Mouse (Mus musculus): ENCODE data around the gene Npas4. TPM values are rescaled to one million over a fixed set of nuclear protein-coding genes. Genes with fewer than 3 reads are reported as not detected.
"Not testable (repeated sequence)": the region's sequence is repeated elsewhere in the genome, so short reads cannot be mapped to it uniquely, and the experiment has no call there.

Npas4 gene
- under 1 TPM; 0.10 to 0.20 TPM for total RNA-seq (2021)
- long read RNA-seq, experiment 1 = 0 reads
- long read RNA-seq, experiment 2 = 0 reads

GRCm38 (mm10) chr19:4990256-4990625 is at the start of gene Npas4:
Npas4 (minus strand) TSS chr19:4990316.
- no peak for DNase-seq (ENCODE audit: low spot score in 2 of 2)

GRCm38 (mm10) chr19:5039301-5040114 is 49.4 kb upstream of the Npas4 start:
- no peak for DNase-seq (ENCODE audit: low spot score in 2 of 2)

- DNase-seq (ENCODE audit: low spot score in 2 of 2) = peak; percentile 85 to 91
These were observed 48.6 kb upstream of the Npas4 start, which contains the start of the genes B4gat1 and AC124502.3 for GRCm38 (mm10) chr19:5038709-5039156. B4gat1 (plus strand) TSS chr19:5038826. AC124502.3 (plus strand) TSS chr19:5038891.

GRCm38 (mm10) chr19:5037678-5038571 is 47.8 kb upstream of the Npas4 start:
- DNase-seq (ENCODE audit: low spot score in 2 of 2) = peak; percentile 63 to 74

- no peak for DNase-seq (ENCODE audit: low spot score in 2 of 2)
These were observed 46.5 kb upstream of the Npas4 start for GRCm38 (mm10) chr19:5036577-5036976.

GRCm38 (mm10) chr19:5032686-5033085 is 42.6 kb upstream of the Npas4 start:
- DNase-seq (ENCODE audit: low spot score in 2 of 2) = no peak

- DNase-seq (ENCODE audit: low spot score in 2 of 2) = no peak
These were observed 36.0 kb upstream of the Npas4 start for GRCm38 (mm10) chr19:5026111-5026510.

GRCm38 (mm10) chr19:5023621-5024479 is 33.7 kb upstream of the Npas4 start, which contains the start of gene Slc29a2:
Slc29a2 (plus strand) TSS chr19:5023860.
- peak; percentile 78 to 93 for DNase-seq (ENCODE audit: low spot score in 2 of 2)

- DNase-seq (ENCODE audit: low spot score in 2 of 2) = no peak
These were observed 31.3 kb upstream of the Npas4 start for GRCm38 (mm10) chr19:5021416-5021815.

GRCm38 (mm10) chr19:5018191-5018590 is 28.1 kb upstream of the Npas4 start:
- no peak for DNase-seq (ENCODE audit: low spot score in 2 of 2)

- DNase-seq (ENCODE audit: low spot score in 2 of 2) = no peak
These were observed 27.5 kb upstream of the Npas4 start for GRCm38 (mm10) chr19:5017611-5018010.

- peak in 1 of 2 experiments; percentile 73 for DNase-seq (ENCODE audit: low spot score in 2 of 2)
These were observed 26.7 kb upstream of the Npas4 start for GRCm38 (mm10) chr19:5016782-5017181.

GRCm38 (mm10) chr19:5016221-5016742 is 26.2 kb upstream of the Npas4 start:
- no peak for DNase-seq (ENCODE audit: low spot score in 2 of 2)

- DNase-seq (ENCODE audit: low spot score in 2 of 2) = no peak
These were observed 24.9 kb upstream of the Npas4 start for GRCm38 (mm10) chr19:5014961-5015398.

GRCm38 (mm10) chr19:5013138-5013537 is 23.0 kb upstream of the Npas4 start:
- DNase-seq (ENCODE audit: low spot score in 2 of 2) = no peak

- no peak for DNase-seq (ENCODE audit: low spot score in 2 of 2)
These were observed 14.8 kb upstream of the Npas4 start for GRCm38 (mm10) chr19:5004925-5005324.

- not testable (repeated sequence) for DNase-seq (ENCODE audit: low spot score in 2 of 2)
These were observed 13.5 kb upstream of the Npas4 start for GRCm38 (mm10) chr19:5003644-5004043.

GRCm38 (mm10) chr19:5001666-5002406 is 11.7 kb upstream of the Npas4 start:
- DNase-seq (ENCODE audit: low spot score in 2 of 2) = peak in 1 of 2 experiments; percentile 72

- peak in 1 of 2 experiments; percentile 13 for DNase-seq (ENCODE audit: low spot score in 2 of 2)
These were observed 9.5 kb upstream of the Npas4 start for GRCm38 (mm10) chr19:4999445-5000140.

Data from gastrocnemius, postnatal 4 days (tissue).